Mouse (Mus musculus) hindbrain, embryonic 10.5 days (tissue): Measurements from ENCODE around the gene Entpd1. TPM values are rescaled to one million over a fixed set of nuclear protein-coding genes. Genes with fewer than 3 reads are reported as not detected.

Source experiments
- DNase-seq: peaks from one replicate; pipeline ENCODE4 v3.0.0-alpha.2; 2017; ENCODE audit warnings: low spot score
- H3K27ac ChIP-seq: fragments of 300-500 bp; sonication (generic); 2 replicates; pipeline ENCODE4 v1.5.1; 2016; ENCODE audit warnings: mild to moderate bottlenecking, moderate library complexity
- H3K27me3 ChIP-seq: fragments of 300-500 bp; sonication (generic); 2 replicates; pipeline ENCODE4 v1.6.1; 2016; ENCODE audit warnings: mild to moderate bottlenecking; ENCODE audit not compliant: poor library complexity, insufficient read depth, severe bottlenecking
- H3K36me3 ChIP-seq: fragments of 300-500 bp; sonication (generic); 2 replicates; pipeline ENCODE4 v1.6.1; 2016; ENCODE audit warnings: mild to moderate bottlenecking, moderate library complexity
- H3K4me1 ChIP-seq: fragments of 300-500 bp; sonication (generic); replicated peaks from 2 replicates; pipeline ENCODE4 v1.6.1; 2016; ENCODE audit warnings: mild to moderate bottlenecking
- H3K4me3 ChIP-seq: fragments of 300-500 bp; sonication (generic); 2 replicates; pipeline ENCODE4 v1.5.1; 2016; ENCODE audit warnings: mild to moderate bottlenecking, moderate library complexity
- H3K9me3 ChIP-seq: fragments of 300-500 bp; sonication (generic); 2 replicates; pipeline ENCODE4 v1.6.1; 2016; ENCODE audit warnings: mild to moderate bottlenecking, moderate library complexity
- WGBS: fragments of 180-500 bp; shearing (Covaris S2); methylation state at CpG from one replicate; pipeline ENCODE4 v1.1.7; 2016; 5-methylcytosine and 5-hydroxymethylcytosine counted together
- polyA plus RNA-seq: library from polyadenylated mRNA; unstranded; fragments of >200 nt; fragmentation: Nextera tagmentation; extraction: Ambion mirVana; gene quantifications from 2 replicates; pipeline ENCODE4 v1.2.1, GENCODE M21; 2016

Gene Entpd1
- polyA plus RNA-seq, 1 experiment from 2014 or later, result 5.0 TPM

GRCm38 (mm10) chr19:40722137-40723038 lies 110.2 kb downstream of the Entpd1 start:
- no peaks in the 10 kb centered on the region for H3K27me3 ChIP-seq
- no peaks in the 10 kb centered on the region for H3K4me1 ChIP-seq
- peak; percentile 40 for DNase-seq
- no peaks in the 10 kb centered on the region for H3K36me3 ChIP-seq
- no peak overlapping the region for H3K4me3 ChIP-seq
- H3K9me3 ChIP-seq, result no peaks in the 10 kb centered on the region
- WGBS, result 57% methylated on average over 11 of the region's 11 CpGs
- H3K27ac ChIP-seq, result 0 out of 2 replicates have a peak overlapping the region, but pooled peaks have one; percentile 30

- no peak overlapping the region for H3K27ac ChIP-seq
- no peaks in the 10 kb centered on the region for H3K27me3 ChIP-seq
- no peaks in the 10 kb centered on the region for H3K9me3 ChIP-seq
- WGBS, result 70% methylated on average over 10 of the region's 10 CpGs
- no peaks in the 10 kb centered on the region for H3K4me1 ChIP-seq
- no peak overlapping the region for H3K4me3 ChIP-seq
- no peak for DNase-seq
- H3K36me3 ChIP-seq, result no peaks in the 10 kb centered on the region
These were observed 111.3 kb downstream of the Entpd1 start for GRCm38 (mm10) chr19:40723516-40723915.

DNA sequence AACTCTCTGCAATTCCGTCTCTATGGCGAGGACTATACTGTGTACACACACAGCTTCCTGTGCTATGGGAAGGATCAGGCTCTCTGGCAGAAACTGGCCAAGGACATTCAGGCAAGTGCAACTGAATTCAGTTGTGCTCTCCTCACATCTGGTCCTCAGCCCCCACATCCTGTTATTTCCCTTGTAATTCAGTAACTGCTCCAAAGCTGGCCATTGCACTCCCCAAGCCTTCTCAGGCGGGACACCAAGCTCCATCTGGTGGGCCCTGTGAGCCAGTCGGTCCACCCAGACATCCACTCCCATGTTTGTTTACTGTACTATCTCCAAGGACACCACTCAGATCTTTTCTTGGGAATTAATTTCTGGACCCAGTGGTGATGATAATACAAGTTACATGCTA lies 114.0 kb downstream of the Entpd1 start:
- no peak overlapping the region for H3K4me3 ChIP-seq
- DNase-seq, result no peak
- H3K9me3 ChIP-seq, result no peaks in the 10 kb centered on the region
- 77% methylated on average over 4 of the region's 4 CpGs for WGBS
- no peak overlapping the region for H3K27ac ChIP-seq
- H3K27me3 ChIP-seq, result no peaks in the 10 kb centered on the region
- no peaks in the 10 kb centered on the region for H3K4me1 ChIP-seq
- no peaks in the 10 kb centered on the region for H3K36me3 ChIP-seq

- Histone ChIP-seq H3K27ac (no peak overlapping the region), H3K4me1 (no peaks in the 10 kb centered on the region), H3K27me3 (no peaks in the 10 kb centered on the region), H3K36me3 (no peaks in the 10 kb centered on the region), H3K4me3 (no peak overlapping the region), H3K9me3 (no peaks in the 10 kb centered on the region)
- WGBS, result 93% methylated on average over 2 of the region's 2 CpGs
- no peak for DNase-seq
These were observed 114.4 kb downstream of the Entpd1 start for GRCm38 (mm10) chr19:40726614-40727013.

- WGBS, result 88% methylated on average over 4 of the region's 4 CpGs
- DNase-seq, result no peak
- H3K27ac ChIP-seq, result no peak overlapping the region
- H3K4me1 ChIP-seq, result no peaks in the 10 kb centered on the region
- no peaks in the 10 kb centered on the region for H3K36me3 ChIP-seq
- no peaks in the 10 kb centered on the region for H3K9me3 ChIP-seq
- H3K27me3 ChIP-seq, result no peaks in the 10 kb centered on the region
- H3K4me3 ChIP-seq, result no peak overlapping the region
These were observed 116.0 kb downstream of the Entpd1 start for GRCm38 (mm10) chr19:40728213-40728612.

- DNase-seq, result no peak
- Histone ChIP-seq H3K4me3 (no peak overlapping the region), H3K36me3 (no peaks in the 10 kb centered on the region), H3K27me3 (no peaks in the 10 kb centered on the region), H3K9me3 (no peaks in the 10 kb centered on the region), H3K4me1 (no peaks in the 10 kb centered on the region), H3K27ac (no peak overlapping the region)
- 72% methylated on average over 12 of the region's 12 CpGs for WGBS
These were observed 116.7 kb downstream of the Entpd1 start for GRCm38 (mm10) chr19:40728732-40729420.

GRCm38 (mm10) chr19:40733409-40733808 lies 121.2 kb downstream of the Entpd1 start:
- no peaks in the 10 kb centered on the region for H3K9me3 ChIP-seq
- WGBS, result 83% methylated on average over 10 of the region's 10 CpGs
- H3K4me1 ChIP-seq, result peaks cover 17% of the 10 kb centered on the region
- no peak overlapping the region for H3K4me3 ChIP-seq
- DNase-seq, result no peak
- no peaks in the 10 kb centered on the region for H3K36me3 ChIP-seq
- H3K27ac ChIP-seq, result no peak overlapping the region
- no peaks in the 10 kb centered on the region for H3K27me3 ChIP-seq

DNA sequence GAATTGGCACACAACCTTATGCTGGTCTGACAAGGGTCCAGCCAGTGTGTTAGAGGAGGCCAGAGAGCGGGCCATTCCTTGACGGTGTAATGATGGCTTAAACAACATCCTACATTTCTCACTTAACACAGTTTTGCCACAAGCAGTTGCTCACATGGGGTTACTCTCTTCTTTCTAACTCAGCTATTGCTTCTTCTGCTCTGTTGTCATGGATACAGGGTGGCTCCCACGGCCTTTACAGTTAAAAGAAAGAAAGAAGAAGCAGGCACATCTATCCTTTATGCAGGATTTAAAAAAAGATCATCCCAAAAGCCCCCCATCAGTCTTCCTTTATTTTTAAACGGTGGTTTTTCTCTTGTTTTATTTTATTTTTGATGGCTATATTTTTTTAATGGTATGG lies 121.7 kb downstream of the Entpd1 start:
- Histone ChIP-seq H3K27ac (no peak overlapping the region), H3K9me3 (no peaks in the 10 kb centered on the region), H3K27me3 (no peaks in the 10 kb centered on the region), H3K4me3 (no peak overlapping the region), H3K4me1 (peaks cover 17% of the 10 kb centered on the region), H3K36me3 (no peaks in the 10 kb centered on the region)
- 65% methylated on average over 4 of the region's 4 CpGs for WGBS
- no peak for DNase-seq

GRCm38 (mm10) chr19:40736680-40737512 lies 124.7 kb downstream of the Entpd1 start:
- peaks cover 17% of the 10 kb centered on the region for H3K4me1 ChIP-seq
- H3K9me3 ChIP-seq, result no peaks in the 10 kb centered on the region
- H3K27me3 ChIP-seq, result no peaks in the 10 kb centered on the region
- 21% methylated on average over 17 of the region's 17 CpGs for WGBS
- DNase-seq, result peak; percentile 89
- peak overlapping the region; percentile 36 for H3K4me3 ChIP-seq
- no peaks in the 10 kb centered on the region for H3K36me3 ChIP-seq
- peak overlapping the region; percentile 85 for H3K27ac ChIP-seq

DNA sequence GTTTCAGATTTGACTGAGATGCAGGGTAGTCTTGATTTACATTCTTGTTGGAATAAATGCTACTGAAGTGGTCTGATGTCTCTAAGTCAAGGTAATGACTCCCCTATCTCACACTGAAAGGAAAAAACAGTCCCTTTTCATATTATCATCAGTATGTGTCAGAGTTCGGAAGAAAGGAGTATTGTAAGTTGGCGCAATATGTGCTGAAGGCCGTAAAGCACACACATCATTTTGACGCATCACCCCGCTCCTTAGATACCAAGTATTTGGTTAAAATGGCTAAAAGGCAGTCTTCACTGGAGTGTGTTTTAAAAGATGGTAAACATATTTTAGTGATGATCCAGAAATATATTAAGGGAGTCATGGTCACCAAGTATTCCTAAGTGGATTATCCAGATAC lies 125.4 kb downstream of the Entpd1 start:
- H3K9me3 ChIP-seq, result no peaks in the 10 kb centered on the region
- no peaks in the 10 kb centered on the region for H3K36me3 ChIP-seq
- 86% methylated on average over 5 of the region's 5 CpGs for WGBS
- peak overlapping the region; percentile 85 for H3K27ac ChIP-seq
- peak overlapping the region; percentile 36 for H3K4me3 ChIP-seq
- no peak for DNase-seq
- peaks cover 17% of the 10 kb centered on the region for H3K4me1 ChIP-seq
- H3K27me3 ChIP-seq, result no peaks in the 10 kb centered on the region

DNA sequence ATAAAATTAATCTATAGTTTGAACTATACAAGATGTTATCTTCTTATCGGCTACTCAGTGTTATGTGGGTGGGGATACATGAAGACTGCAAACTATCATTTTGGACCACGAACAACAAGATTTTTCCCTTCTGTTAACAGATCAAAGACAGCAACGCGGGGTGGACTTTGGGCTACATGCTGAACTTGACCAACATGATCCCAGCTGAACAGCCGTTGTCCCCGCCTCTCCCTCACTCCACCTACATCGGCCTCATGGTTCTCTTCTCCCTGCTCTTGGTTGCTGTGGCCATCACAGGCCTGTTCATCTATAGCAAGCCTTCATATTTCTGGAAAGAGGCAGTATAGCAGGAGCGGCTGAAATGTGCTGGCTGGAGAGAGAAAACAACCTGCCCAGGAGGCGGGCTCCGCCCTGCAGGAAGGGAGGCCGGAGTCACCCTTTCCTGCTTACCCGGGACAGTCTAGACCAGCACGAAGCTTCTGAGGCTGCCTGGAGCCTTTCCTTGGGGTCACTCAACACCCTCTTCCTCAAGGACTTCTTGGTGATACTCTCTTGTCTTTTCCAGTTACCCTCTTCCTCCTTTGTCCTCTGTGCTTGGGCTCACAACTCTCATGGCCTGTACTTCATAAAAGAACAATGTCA lies 126.6 kb downstream of the Entpd1 start:
- Histone ChIP-seq H3K36me3 (no peaks in the 10 kb centered on the region), H3K27me3 (no peaks in the 10 kb centered on the region), H3K4me1 (peaks cover 17% of the 10 kb centered on the region), H3K4me3 (no peak overlapping the region), H3K9me3 (no peaks in the 10 kb centered on the region), H3K27ac (peak overlapping the region; percentile 12; the same call in 1 of the 2 replicates)
- 87% methylated on average over 13 of the region's 13 CpGs for WGBS
- no peak for DNase-seq

DNA sequence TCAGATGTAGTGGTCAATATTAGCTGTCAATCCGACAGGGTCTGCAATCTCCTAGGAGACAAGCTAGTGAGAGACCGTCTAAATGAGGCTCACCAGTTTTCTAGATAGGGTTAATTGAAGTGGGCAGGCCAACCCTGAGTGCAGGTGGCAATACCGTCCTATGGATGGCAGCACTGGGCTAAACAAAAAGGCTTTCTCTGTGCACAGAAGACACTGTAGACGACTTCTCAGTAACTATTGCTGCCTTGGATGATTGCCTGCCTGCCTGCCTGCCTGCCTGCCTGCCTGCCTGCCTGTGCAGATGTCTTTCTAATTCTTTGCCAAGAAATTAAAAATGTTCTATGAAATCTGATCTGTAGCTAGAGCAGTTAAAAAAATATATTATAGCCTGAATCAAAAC lies 134.4 kb downstream of the Entpd1 start:
- Histone ChIP-seq H3K4me1 (0 out of 2 replicates have a peak, but pooled peaks cover 3% of the 10 kb centered on the region), H3K36me3 (no peaks in the 10 kb centered on the region), H3K27ac (no peak overlapping the region), H3K27me3 (no peaks in the 10 kb centered on the region), H3K4me3 (no peak overlapping the region), H3K9me3 (no peaks in the 10 kb centered on the region)
- no peak for DNase-seq
- 56% methylated on average over 4 of the region's 4 CpGs for WGBS
